Mouse (Mus musculus) hindbrain, embryonic 10.5 days (tissue): ENCODE data around the gene Tsc22d4. TPM values are rescaled to one million over a fixed set of nuclear protein-coding genes. Genes with fewer than 3 reads are reported as not detected.
"Not testable (repeated sequence)": the region's sequence is repeated elsewhere in the genome, so short reads cannot be mapped to it uniquely, and the experiment has no call there.

Experiments
- DNase-seq: peaks from one replicate; pipeline ENCODE4 v3.0.0-alpha.2; 2017; ENCODE audit warnings: low spot score
- H3K27ac ChIP-seq: fragments of 300-500 bp; sonication (generic); 2 replicates; pipeline ENCODE4 v1.5.1; 2016; ENCODE audit warnings: mild to moderate bottlenecking, moderate library complexity
- H3K27me3 ChIP-seq: fragments of 300-500 bp; sonication (generic); 2 replicates; pipeline ENCODE4 v1.6.1; 2016; ENCODE audit warnings: mild to moderate bottlenecking; ENCODE audit not compliant: poor library complexity, insufficient read depth, severe bottlenecking
- H3K36me3 ChIP-seq: fragments of 300-500 bp; sonication (generic); 2 replicates; pipeline ENCODE4 v1.6.1; 2016; ENCODE audit warnings: mild to moderate bottlenecking, moderate library complexity
- H3K4me1 ChIP-seq: fragments of 300-500 bp; sonication (generic); replicated peaks from 2 replicates; pipeline ENCODE4 v1.6.1; 2016; ENCODE audit warnings: mild to moderate bottlenecking
- H3K4me3 ChIP-seq: fragments of 300-500 bp; sonication (generic); 2 replicates; pipeline ENCODE4 v1.5.1; 2016; ENCODE audit warnings: mild to moderate bottlenecking, moderate library complexity
- H3K9me3 ChIP-seq: fragments of 300-500 bp; sonication (generic); 2 replicates; pipeline ENCODE4 v1.6.1; 2016; ENCODE audit warnings: mild to moderate bottlenecking, moderate library complexity
- WGBS: fragments of 180-500 bp; shearing (Covaris S2); methylation state at CpG from one replicate; pipeline ENCODE4 v1.1.7; 2016; 5-methylcytosine and 5-hydroxymethylcytosine counted together
- polyA plus RNA-seq: library from polyadenylated mRNA; unstranded; fragments of >200 nt; fragmentation: Nextera tagmentation; extraction: Ambion mirVana; gene quantifications from 2 replicates; pipeline ENCODE4 v1.2.1, GENCODE M21; 2016

The Tsc22d4 gene
- polyA plus RNA-seq = 82.5 and 86.0 TPM in 2 replicates

DNA sequence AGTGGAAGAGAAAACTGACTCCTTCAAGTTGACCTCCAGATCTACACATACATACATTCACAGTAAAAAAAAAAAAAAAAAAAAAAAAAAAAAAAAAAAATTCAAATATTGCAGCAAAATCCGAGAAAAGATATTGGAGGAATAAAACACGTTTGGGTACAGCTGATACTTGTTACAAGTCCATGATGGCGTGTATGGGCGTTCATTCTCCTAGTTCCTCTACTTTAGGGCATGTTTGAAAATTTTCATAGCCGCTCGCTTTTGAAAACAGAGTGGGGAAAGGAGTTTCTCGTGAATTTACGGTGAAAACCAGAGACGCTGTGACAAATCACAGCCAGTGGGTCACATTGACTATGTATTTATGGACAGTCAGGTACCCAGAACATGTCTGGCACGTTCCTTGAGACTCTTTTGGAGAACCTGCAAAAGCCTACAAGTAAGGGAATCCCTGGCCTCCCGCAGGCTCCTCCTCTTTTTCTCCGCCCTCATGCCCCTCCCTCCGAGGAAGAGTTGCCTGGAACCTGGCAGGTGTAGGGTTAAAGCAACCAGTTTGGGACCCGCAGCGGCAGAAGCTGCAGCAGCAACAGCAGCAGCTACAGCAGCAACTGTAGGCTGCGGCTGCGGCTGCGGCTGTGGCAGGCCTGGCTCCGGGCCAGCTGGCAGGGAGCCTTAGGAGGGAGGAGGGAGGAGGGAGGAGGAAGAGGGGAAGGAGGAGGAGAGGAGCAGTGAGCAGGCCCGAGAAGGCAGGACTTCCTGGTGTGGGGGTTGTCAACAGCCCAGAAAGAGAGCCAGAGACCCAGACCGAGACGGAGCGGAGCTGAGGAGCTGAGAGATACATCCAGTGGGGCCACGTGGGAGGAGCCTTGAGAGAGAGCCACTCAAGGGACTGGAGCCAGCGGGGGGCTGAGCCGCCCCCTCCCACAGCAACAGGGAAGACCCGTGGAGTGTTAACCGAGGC is at the start of gene Tsc22d4:
Gene Tsc22d4 (plus strand): TSS at position 517 of the 958 bp plus-strand sequence.
- 5% methylated on average over 28 of the region's 28 CpGs for WGBS
- DNase-seq = peak; percentile 91
- H3K4me1 ChIP-seq = peaks cover 59% of the 10 kb centered on the region
- H3K9me3 ChIP-seq = no peaks in the 10 kb centered on the region
- H3K4me3 ChIP-seq = peak within 1 kb of the TSS; percentile 69
- H3K27ac ChIP-seq = peak within 1 kb of the TSS; percentile 94
- peaks cover 6% of the 10 kb centered on the region for H3K36me3 ChIP-seq
- peaks cover 4% of the 10 kb centered on the region; the same call in 1 of the 2 replicates for H3K27me3 ChIP-seq

- 89% methylated on average over 4 of the region's 4 CpGs for WGBS
- H3K4me3 ChIP-seq = no peak overlapping the region
- no peak for DNase-seq
- no peak overlapping the region for H3K27ac ChIP-seq
- no peaks in the 10 kb centered on the region for H3K4me1 ChIP-seq
- no peaks in the 10 kb centered on the region for H3K9me3 ChIP-seq
- H3K27me3 ChIP-seq = no peaks in the 10 kb centered on the region
- H3K36me3 ChIP-seq = no peaks in the 10 kb centered on the region
Measured at GRCm38 (mm10) chr5:137695930-137696329, 49.6 kb upstream of the Tsc22d4 start.

- Histone ChIP-seq H3K9me3 (0 out of 2 replicates have a peak, but pooled peaks cover 2% of the 10 kb centered on the region), H3K27ac (no peak overlapping the region), H3K4me3 (no peak overlapping the region), H3K27me3 (no peaks in the 10 kb centered on the region), H3K4me1 (no peaks in the 10 kb centered on the region), H3K36me3 (no peaks in the 10 kb centered on the region)
- DNase-seq = no peak
- WGBS = 82% methylated on average over 3 of the region's 3 CpGs
Measured at GRCm38 (mm10) chr5:137699080-137699479, 46.5 kb upstream of the Tsc22d4 start.

DNA sequence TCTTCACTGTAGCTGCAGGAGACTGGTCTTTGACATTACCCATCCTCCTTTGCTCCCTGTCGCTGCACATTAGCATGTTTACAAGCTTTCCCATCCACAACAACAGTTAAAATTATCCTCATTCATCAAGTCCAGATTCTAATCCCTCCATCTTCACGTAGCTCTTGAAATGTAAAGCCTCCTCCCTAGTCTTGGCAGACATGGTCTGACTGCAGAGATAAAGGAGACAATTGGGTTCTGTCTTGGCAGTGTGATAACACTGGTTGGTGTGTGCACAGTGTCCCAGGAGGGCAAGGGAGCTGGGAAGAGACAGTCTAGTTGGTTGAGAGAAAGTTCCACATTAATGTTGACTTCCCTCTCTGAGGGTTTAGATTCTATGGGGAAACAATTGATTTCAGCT is 45.7 kb upstream of the Tsc22d4 start:
- Histone ChIP-seq H3K4me3 (no peak overlapping the region), H3K27me3 (no peaks in the 10 kb centered on the region), H3K27ac (no peak overlapping the region), H3K36me3 (no peaks in the 10 kb centered on the region), H3K4me1 (no peaks in the 10 kb centered on the region), H3K9me3 (0 out of 2 replicates have a peak, but pooled peaks cover 2% of the 10 kb centered on the region)
- DNase-seq = no peak
- 72% methylated on average over 2 of the region's 2 CpGs for WGBS

DNA sequence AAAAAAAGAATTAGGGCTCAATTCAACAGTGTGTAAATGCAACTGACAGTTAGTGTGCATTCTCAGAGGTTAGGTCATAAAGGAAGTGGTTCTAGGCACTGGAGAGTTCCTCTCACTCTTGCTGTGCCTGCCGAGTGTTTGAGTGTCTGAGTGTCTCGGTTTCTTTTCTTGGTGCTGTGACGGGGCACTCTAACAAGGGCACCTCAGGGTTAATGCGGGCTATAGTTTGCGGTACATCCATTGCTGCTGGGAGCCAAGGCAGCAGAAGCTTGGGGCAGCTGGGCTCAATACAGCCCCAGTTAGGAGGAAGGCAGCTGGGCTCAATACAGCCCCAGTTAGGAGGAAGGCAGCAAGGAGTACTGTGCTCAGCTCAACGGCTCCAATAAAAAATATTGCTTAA is 40.3 kb upstream of the Tsc22d4 start:
- no peak for DNase-seq
- no peak overlapping the region for H3K27ac ChIP-seq
- no peak overlapping the region for H3K4me3 ChIP-seq
- peaks cover 5% of the 10 kb centered on the region; the same call in 1 of the 2 replicates for H3K4me1 ChIP-seq
- H3K27me3 ChIP-seq = no peaks in the 10 kb centered on the region
- 73% methylated on average over 6 of the region's 6 CpGs for WGBS
- no peaks in the 10 kb centered on the region for H3K36me3 ChIP-seq
- 0 out of 2 replicates have a peak, but pooled peaks cover 2% of the 10 kb centered on the region for H3K9me3 ChIP-seq

DNA sequence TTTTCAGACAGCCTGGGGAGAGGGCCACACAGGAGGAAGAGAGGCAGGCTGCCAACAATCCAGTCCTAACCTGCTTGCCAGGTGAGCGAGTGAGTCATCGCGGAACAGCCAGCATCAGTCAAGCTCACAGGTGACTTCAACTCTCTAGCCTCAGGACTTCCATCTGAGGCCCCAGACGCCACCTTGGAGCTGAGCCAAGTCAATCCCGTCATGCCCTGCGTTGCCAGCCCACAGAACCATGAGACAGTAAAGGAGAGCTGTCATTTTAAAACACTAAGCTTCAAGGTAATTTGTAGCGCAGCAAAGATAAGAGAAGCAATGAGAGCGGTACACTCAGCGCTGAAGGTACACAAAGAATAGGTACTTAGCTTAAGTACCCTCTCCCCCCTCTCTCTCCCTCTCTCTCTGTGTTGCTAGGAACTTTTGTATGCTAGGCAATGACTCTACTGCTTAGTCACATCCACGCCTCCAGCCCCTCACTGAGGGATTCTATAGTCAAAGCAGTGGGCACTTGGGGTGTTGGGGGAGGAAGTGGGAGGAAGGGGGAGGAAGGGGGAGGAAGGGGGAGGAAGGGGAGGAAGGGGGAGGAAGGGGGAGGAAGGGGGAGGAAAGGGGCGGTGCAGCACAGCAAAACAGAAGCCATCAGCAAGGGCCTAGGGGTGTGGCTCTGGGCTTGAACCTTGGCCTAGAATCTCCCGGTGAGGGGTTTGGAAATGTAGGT is 38.5 kb upstream of the Tsc22d4 start:
- H3K27ac ChIP-seq = no peak overlapping the region
- no peak overlapping the region for H3K4me3 ChIP-seq
- H3K4me1 ChIP-seq = peaks cover 5% of the 10 kb centered on the region; the same call in 1 of the 2 replicates
- 88% methylated on average over 12 of the region's 12 CpGs for WGBS
- no peaks in the 10 kb centered on the region for H3K9me3 ChIP-seq
- no peak for DNase-seq
- H3K27me3 ChIP-seq = no peaks in the 10 kb centered on the region
- no peaks in the 10 kb centered on the region for H3K36me3 ChIP-seq

GRCm38 (mm10) chr5:137713454-137713853 is 32.1 kb upstream of the Tsc22d4 start:
- H3K4me3 ChIP-seq = no peak overlapping the region
- no peaks in the 10 kb centered on the region for H3K27me3 ChIP-seq
- H3K27ac ChIP-seq = no peak overlapping the region
- H3K9me3 ChIP-seq = no peaks in the 10 kb centered on the region
- H3K4me1 ChIP-seq = no peaks in the 10 kb centered on the region
- DNase-seq = no peak
- 83% methylated on average over 5 of the region's 5 CpGs for WGBS
- no peaks in the 10 kb centered on the region for H3K36me3 ChIP-seq

GRCm38 (mm10) chr5:137715685-137716084 is 29.8 kb upstream of the Tsc22d4 start:
- H3K4me3 ChIP-seq = no peak overlapping the region
- no peak for DNase-seq
- peaks cover 5% of the 10 kb centered on the region for H3K4me1 ChIP-seq
- H3K27ac ChIP-seq = no peak overlapping the region
- no peaks in the 10 kb centered on the region for H3K36me3 ChIP-seq
- no peaks in the 10 kb centered on the region for H3K9me3 ChIP-seq
- 83% methylated on average over 8 of the region's 8 CpGs for WGBS
- no peaks in the 10 kb centered on the region for H3K27me3 ChIP-seq

DNA sequence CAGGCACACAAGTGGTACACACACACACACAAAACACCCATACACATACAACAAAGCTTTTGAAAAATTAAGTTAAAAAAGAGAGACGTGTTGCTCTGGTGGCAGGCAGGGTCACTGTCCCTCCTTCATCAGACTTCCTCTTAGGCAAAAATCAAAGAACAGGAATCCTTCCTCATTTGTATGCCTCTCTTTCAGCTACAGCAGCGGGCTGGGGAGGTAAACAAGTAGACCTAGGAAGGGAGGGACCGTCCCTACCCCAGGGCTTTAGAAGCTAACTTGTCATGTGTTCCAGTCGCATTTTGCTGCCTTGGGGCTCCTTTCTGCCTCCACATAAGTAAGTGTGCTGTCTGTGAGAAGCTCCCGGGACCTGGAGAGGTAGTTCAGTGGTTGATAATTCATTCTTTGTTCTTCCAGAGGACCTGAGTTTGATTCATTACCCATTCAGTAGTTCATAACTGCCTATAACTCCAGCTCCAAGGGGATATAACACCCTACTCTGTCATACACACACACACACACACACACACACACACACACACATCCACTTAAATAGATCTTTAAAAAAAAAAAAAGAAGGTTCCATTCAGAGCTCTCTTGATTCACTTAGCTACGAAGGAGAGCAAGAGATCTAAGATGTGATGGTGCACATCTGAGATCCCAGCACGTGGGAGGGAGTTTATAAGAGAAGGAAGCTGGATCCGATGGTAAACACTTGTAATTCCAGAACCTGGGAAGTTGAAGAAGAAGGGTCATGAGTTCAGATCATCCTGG is 27.3 kb upstream of the Tsc22d4 start:
- Histone ChIP-seq H3K27ac (no peak overlapping the region), H3K27me3 (peaks cover 8% of the 10 kb centered on the region; the same call in 1 of the 2 replicates), H3K36me3 (no peaks in the 10 kb centered on the region), H3K4me3 (no peak overlapping the region), H3K9me3 (no peaks in the 10 kb centered on the region), H3K4me1 (peaks cover 6% of the 10 kb centered on the region)
- 71% methylated on average over 8 of the region's 8 CpGs for WGBS
- no peak for DNase-seq

- H3K4me3 ChIP-seq = no peak overlapping the region
- no peak overlapping the region for H3K27ac ChIP-seq
- H3K27me3 ChIP-seq = peaks cover 8% of the 10 kb centered on the region; the same call in 1 of the 2 replicates
- no peak for DNase-seq
- no peaks in the 10 kb centered on the region for H3K9me3 ChIP-seq
- H3K36me3 ChIP-seq = no peaks in the 10 kb centered on the region
- H3K4me1 ChIP-seq = peaks cover 6% of the 10 kb centered on the region
- WGBS = 84% methylated on average over 6 of the region's 6 CpGs
Measured at GRCm38 (mm10) chr5:137719088-137719487, 26.4 kb upstream of the Tsc22d4 start.

DNA sequence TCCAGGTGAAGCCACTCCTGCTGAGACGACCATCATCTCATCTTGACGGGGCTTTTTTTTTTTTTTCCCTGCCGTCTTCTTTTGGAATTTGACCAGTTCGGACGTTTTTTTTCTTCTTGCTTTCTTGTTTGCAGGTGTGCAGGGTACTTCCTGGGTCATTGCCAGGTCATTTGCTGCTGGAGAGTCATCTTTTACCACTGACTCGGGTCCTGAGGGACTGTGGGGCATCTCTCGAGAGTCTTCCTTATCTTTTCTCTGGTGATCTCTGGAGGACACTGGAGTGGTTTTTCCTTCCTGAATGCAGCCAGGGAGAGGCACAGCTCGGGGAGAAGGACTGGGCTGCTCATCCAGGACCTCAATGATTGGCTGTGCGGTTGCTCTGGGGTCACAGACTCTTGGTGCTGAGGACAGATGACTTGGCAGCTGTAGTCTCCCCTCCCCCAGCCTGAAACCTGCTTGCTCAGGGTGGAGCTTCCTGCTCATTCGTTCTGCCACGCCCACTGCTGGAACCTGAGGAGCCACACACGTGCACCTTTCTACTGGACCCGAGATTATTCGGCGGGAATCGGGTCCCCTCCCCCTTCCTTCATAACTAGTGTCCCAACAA is 24.9 kb upstream of the Tsc22d4 start:
- peak; percentile 35 for DNase-seq
- not testable (repeated sequence) for H3K9me3 ChIP-seq, H3K27me3 ChIP-seq, H3K27ac ChIP-seq, H3K36me3 ChIP-seq, H3K4me1 ChIP-seq
- peak overlapping the region; percentile 31 for H3K4me3 ChIP-seq
- WGBS = 30% methylated on average over 11 of the region's 16 CpGs

DNA sequence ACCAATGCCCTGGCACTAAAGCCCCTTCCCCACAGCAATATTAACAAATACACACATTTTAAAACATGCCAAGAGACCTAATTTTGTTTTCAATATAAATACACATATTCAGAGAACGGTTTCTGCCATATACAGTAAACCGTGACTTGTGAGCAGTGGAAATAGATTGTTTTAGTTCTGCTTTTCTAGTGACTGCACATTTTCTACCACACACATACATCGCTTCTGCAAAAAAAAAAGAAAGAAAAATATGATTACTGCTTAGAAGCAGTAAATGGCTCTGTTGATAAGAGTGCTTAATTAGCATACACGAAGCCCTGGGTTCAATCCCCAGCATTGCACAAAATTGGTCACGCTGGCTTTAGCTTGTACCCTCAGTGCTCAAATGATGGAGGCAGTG is 21.7 kb upstream of the Tsc22d4 start:
- no peak for DNase-seq
- Histone ChIP-seq H3K27ac (no peak overlapping the region), H3K4me1 (peaks cover 6% of the 10 kb centered on the region), H3K9me3 (no peaks in the 10 kb centered on the region), H3K27me3 (peaks cover 8% of the 10 kb centered on the region; the same call in 1 of the 2 replicates), H3K4me3 (no peak overlapping the region), H3K36me3 (no peaks in the 10 kb centered on the region)
- 87% methylated on average over 5 of the region's 5 CpGs for WGBS
